Mouse (Mus musculus) cortical plate, adult 2 months (tissue): ENCODE data around the gene 2700049A03Rik.

Source experiments
- CTCF ChIP-seq: fragments of 200-500 bp; IDR thresholded peaks from 2 replicates; pipeline ENCODE4 v1.5.1; 2011; ENCODE audit warnings: mild to moderate bottlenecking, control low read depth, low read length; ENCODE audit not compliant: insufficient read depth; ENCODE audit errors: extremely low read depth
- POLR2A ChIP-seq: fragments of 200-500 bp; IDR thresholded peaks from 2 replicates; pipeline ENCODE4 v1.6.1; 2011; ENCODE audit warnings: mild to moderate bottlenecking, low read length, control low read depth; ENCODE audit not compliant: insufficient read depth; ENCODE audit errors: extremely low read depth

DNA sequence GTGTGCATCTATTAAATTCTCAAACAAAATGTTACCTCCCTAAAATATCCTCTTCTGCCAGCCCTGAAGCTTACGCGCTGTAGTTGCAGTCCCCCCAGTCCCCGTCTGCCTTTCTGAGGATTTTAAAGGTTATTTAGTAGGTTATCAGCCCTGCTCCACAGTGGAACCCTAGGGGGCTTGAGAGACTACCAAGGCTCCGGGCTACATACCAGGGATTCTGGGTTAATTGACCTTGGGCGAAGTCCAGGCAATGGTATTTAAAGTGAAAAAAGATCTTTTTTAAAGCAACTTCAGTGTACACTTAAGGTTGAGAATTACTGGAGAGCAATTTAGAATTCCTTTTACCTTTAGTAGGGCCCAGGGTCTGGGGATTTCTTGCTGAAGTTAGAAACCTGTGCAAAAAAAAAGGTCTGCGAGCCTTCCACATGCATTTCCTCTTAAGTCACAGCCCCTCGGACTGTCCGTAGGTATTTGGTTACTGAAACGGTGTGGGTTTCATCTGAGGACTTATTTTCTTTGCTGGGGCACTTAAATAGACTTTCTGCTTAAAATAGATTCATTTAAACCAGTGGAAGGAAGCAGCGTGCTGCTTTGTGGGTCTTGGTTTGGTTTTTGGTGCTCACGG lies 108.2 kb downstream of the 2700049A03Rik start:
- TF ChIP-seq CTCF = no peak
- no peak for TF ChIP-seq POLR2A
